Mouse (Mus musculus) forebrain, embryonic 11.5 days (tissue): ENCODE results near the gene Galnt2. TPM values are rescaled to one million over a fixed set of nuclear protein-coding genes. Genes with fewer than 3 reads are reported as not detected.

Experiments
- ATAC-seq: fragments of 200-750 bp; cut with Nextera tagmentation; replicated peaks from 2 replicates; pipeline ENCODE4 v1.8.0; 2017; ENCODE audit warnings: moderate TSS enrichment; ENCODE audit not compliant: low FRiP score
- DNase-seq: peaks from one replicate; pipeline ENCODE4 v3.0.0-alpha.2; 2017; ENCODE audit warnings: low spot score
- H3K27ac ChIP-seq: fragments of 300-500 bp; sonication (generic); 2 replicates; pipeline ENCODE4 v1.5.1; 2014; ENCODE audit warnings: low read depth, low read length
- H3K27me3 ChIP-seq: fragments of 300-500 bp; sonication (generic); 2 replicates; pipeline ENCODE4 v1.6.1; 2014; ENCODE audit warnings: mild to moderate bottlenecking, low read length, mixed read lengths; ENCODE audit not compliant: control insufficient read depth, insufficient read depth
- H3K36me3 ChIP-seq: fragments of 300-500 bp; sonication (generic); 2 replicates; pipeline ENCODE4 v1.6.1; 2014; ENCODE audit warnings: mild to moderate bottlenecking, low read length, moderate library complexity, mixed read lengths; ENCODE audit not compliant: control insufficient read depth, insufficient read depth
- H3K4me1 ChIP-seq: fragments of 300-500 bp; sonication (generic); replicated peaks from 2 replicates; pipeline ENCODE4 v1.6.1; 2014; ENCODE audit warnings: low read length, mixed read lengths; ENCODE audit not compliant: control insufficient read depth, insufficient read depth
- H3K4me2 ChIP-seq: fragments of 300-500 bp; sonication (generic); 2 replicates; pipeline ENCODE4 v1.6.1; 2014; ENCODE audit warnings: low read depth, mild to moderate bottlenecking, low read length, moderate library complexity, mixed read lengths; ENCODE audit not compliant: severe bottlenecking
- H3K4me3 ChIP-seq: fragments of 300-500 bp; sonication (generic); 2 replicates; pipeline ENCODE4 v1.5.1; 2014; ENCODE audit warnings: low read depth, low read length
- H3K9ac ChIP-seq: fragments of 300-500 bp; sonication (generic); 2 replicates; pipeline ENCODE4 v1.6.1; 2014; ENCODE audit warnings: low read length
- H3K9me3 ChIP-seq: fragments of 300-500 bp; sonication (generic); 2 replicates; pipeline ENCODE4 v1.6.1; 2016; ENCODE audit warnings: low read length, mixed read lengths; ENCODE audit not compliant: control insufficient read depth
- WGBS: fragments of 180-500 bp; shearing (Covaris S2); extraction: QIAGEN DNeasy Blood & Tissue Kit; methylation state at CpG from one replicate; pipeline ENCODE4 v1.1.7; 2014; 5-methylcytosine and 5-hydroxymethylcytosine counted together
- polyA plus RNA-seq: library from polyadenylated mRNA; unstranded; fragments of >200 nt; fragmentation: Nextera tagmentation; extraction: Ambion mirVana; gene quantifications from 2 replicates; pipeline ENCODE4 v1.2.1, GENCODE M21; 2014

Gene Galnt2
- polyA plus RNA-seq, 1 experiment from 2014 or later: 83.7 TPM

GRCm38 (mm10) chr8:124265798-124266197, 34.6 kb downstream of the Galnt2 start:
- Histone ChIP-seq H3K4me3 (no peak overlapping the region), H3K27me3 (no peaks in the 10 kb centered on the region), H3K9ac (no peak overlapping the region), H3K36me3 (no peaks in the 10 kb centered on the region), H3K4me2 (no peak overlapping the region), H3K27ac (no peak overlapping the region), H3K4me1 (0 out of 2 replicates have a peak, but pooled peaks cover 2% of the 10 kb centered on the region), H3K9me3 (no peaks in the 10 kb centered on the region)
- ATAC-seq: no peak
- WGBS: 89% methylated on average over 8 of the region's 8 CpGs
- DNase-seq: no peak

- Histone ChIP-seq H3K4me3 (no peak overlapping the region), H3K9ac (no peak overlapping the region), H3K9me3 (no peaks in the 10 kb centered on the region), H3K4me1 (no peaks in the 10 kb centered on the region), H3K27ac (no peak overlapping the region), H3K4me2 (no peak overlapping the region), H3K36me3 (no peaks in the 10 kb centered on the region), H3K27me3 (no peaks in the 10 kb centered on the region)
- 89% methylated on average over 4 of the region's 4 CpGs for WGBS
- no peak for ATAC-seq
- no peak for DNase-seq
These were observed 36.0 kb downstream of the Galnt2 start for GRCm38 (mm10) chr8:124267206-124267605.

GRCm38 (mm10) chr8:124270504-124270903, 39.3 kb downstream of the Galnt2 start:
- Histone ChIP-seq H3K27me3 (no peaks in the 10 kb centered on the region), H3K9ac (no peak overlapping the region), H3K27ac (no peak overlapping the region), H3K36me3 (no peaks in the 10 kb centered on the region; the same call in 1 of the 2 replicates), H3K9me3 (no peaks in the 10 kb centered on the region), H3K4me1 (peaks cover 4% of the 10 kb centered on the region; the same call in 1 of the 2 replicates), H3K4me2 (no peak overlapping the region), H3K4me3 (no peak overlapping the region)
- no peak for ATAC-seq
- WGBS: 94% methylated on average over 6 of the region's 6 CpGs
- no peak for DNase-seq

GRCm38 (mm10) chr8:124270904-124271303, 39.7 kb downstream of the Galnt2 start:
- Histone ChIP-seq H3K27me3 (no peaks in the 10 kb centered on the region), H3K27ac (no peak overlapping the region), H3K36me3 (no peaks in the 10 kb centered on the region; the same call in 1 of the 2 replicates), H3K4me1 (peaks cover 4% of the 10 kb centered on the region; the same call in 1 of the 2 replicates), H3K4me3 (no peak overlapping the region), H3K4me2 (no peak overlapping the region), H3K9me3 (no peaks in the 10 kb centered on the region), H3K9ac (no peak overlapping the region)
- no peak for DNase-seq
- WGBS: 91% methylated on average over 11 of the region's 11 CpGs
- no peak for ATAC-seq

GRCm38 (mm10) chr8:124271518-124271917, 40.3 kb downstream of the Galnt2 start:
- H3K9me3 ChIP-seq: no peaks in the 10 kb centered on the region
- no peak overlapping the region for H3K27ac ChIP-seq
- H3K36me3 ChIP-seq: no peaks in the 10 kb centered on the region; the same call in 1 of the 2 replicates
- no peak overlapping the region for H3K9ac ChIP-seq
- H3K4me1 ChIP-seq: peaks cover 4% of the 10 kb centered on the region; the same call in 1 of the 2 replicates
- WGBS: 94% methylated on average over 12 of the region's 12 CpGs
- no peak overlapping the region for H3K4me2 ChIP-seq
- ATAC-seq (no peak), DNase-seq (no peak)
- no peaks in the 10 kb centered on the region for H3K27me3 ChIP-seq
- no peak overlapping the region for H3K4me3 ChIP-seq

- ATAC-seq (no peak), DNase-seq (no peak)
- WGBS: 68% methylated on average over 3 of the region's 3 CpGs
- H3K9ac ChIP-seq: no peak overlapping the region
- no peaks in the 10 kb centered on the region; the same call in 1 of the 2 replicates for H3K36me3 ChIP-seq
- no peaks in the 10 kb centered on the region for H3K9me3 ChIP-seq
- H3K27me3 ChIP-seq: no peaks in the 10 kb centered on the region
- H3K4me2 ChIP-seq: no peak overlapping the region
- H3K27ac ChIP-seq: no peak overlapping the region
- no peak overlapping the region for H3K4me3 ChIP-seq
- H3K4me1 ChIP-seq: peaks cover 7% of the 10 kb centered on the region; the same call in 1 of the 2 replicates
These were observed 41.6 kb downstream of the Galnt2 start for GRCm38 (mm10) chr8:124272792-124273191.

GRCm38 (mm10) chr8:124273606-124274218, 42.5 kb downstream of the Galnt2 start:
- H3K9ac ChIP-seq: no peak overlapping the region
- no peak overlapping the region for H3K4me3 ChIP-seq
- DNase-seq: no peak
- H3K27ac ChIP-seq: no peak overlapping the region
- ATAC-seq: no peak
- H3K4me2 ChIP-seq: no peak overlapping the region
- H3K36me3 ChIP-seq: no peaks in the 10 kb centered on the region; the same call in 1 of the 2 replicates
- no peaks in the 10 kb centered on the region for H3K9me3 ChIP-seq
- H3K4me1 ChIP-seq: peaks cover 7% of the 10 kb centered on the region; the same call in 1 of the 2 replicates
- WGBS: 61% methylated on average over 8 of the region's 8 CpGs
- no peaks in the 10 kb centered on the region for H3K27me3 ChIP-seq

GRCm38 (mm10) chr8:124274441-124275120, 43.4 kb downstream of the Galnt2 start:
- no peak for DNase-seq
- H3K9ac ChIP-seq: no peak overlapping the region
- H3K9me3 ChIP-seq: no peaks in the 10 kb centered on the region
- H3K27me3 ChIP-seq: no peaks in the 10 kb centered on the region
- H3K4me2 ChIP-seq: no peak overlapping the region
- ATAC-seq: no peak
- peaks cover 7% of the 10 kb centered on the region; the same call in 1 of the 2 replicates for H3K4me1 ChIP-seq
- H3K27ac ChIP-seq: no peak overlapping the region
- WGBS: 74% methylated on average over 10 of the region's 10 CpGs
- no peak overlapping the region for H3K4me3 ChIP-seq
- H3K36me3 ChIP-seq: no peaks in the 10 kb centered on the region; the same call in 1 of the 2 replicates
